Mouse (Mus musculus) ovary, postnatal 14 days (tissue): ENCODE results near the gene Ptn.

Experiments
- DNase-seq: peaks from one replicate; pipeline ENCODE4 v3.0.0; 2022; ENCODE audit warnings: low spot score

Ptn gene

DNA sequence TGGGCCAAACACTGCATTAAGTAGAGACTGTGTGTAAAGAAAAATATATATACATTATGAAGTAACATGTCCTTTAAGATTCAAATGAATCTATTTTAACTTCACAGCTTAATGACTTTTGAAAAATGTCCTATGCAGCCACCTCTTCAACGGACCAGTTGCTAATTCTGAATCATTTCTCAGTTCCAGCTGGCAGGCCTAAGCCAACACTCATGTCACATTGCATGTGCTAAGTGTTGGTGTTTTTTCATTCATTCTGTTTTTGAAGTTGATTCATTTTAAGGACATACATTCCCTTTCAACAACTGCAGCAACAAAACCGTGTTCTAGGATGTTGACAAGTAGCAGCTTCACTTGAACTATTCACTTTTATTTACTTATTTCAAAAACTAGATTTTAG is 6.0 kb upstream of the Ptn start:
- no peak for DNase-seq

DNA sequence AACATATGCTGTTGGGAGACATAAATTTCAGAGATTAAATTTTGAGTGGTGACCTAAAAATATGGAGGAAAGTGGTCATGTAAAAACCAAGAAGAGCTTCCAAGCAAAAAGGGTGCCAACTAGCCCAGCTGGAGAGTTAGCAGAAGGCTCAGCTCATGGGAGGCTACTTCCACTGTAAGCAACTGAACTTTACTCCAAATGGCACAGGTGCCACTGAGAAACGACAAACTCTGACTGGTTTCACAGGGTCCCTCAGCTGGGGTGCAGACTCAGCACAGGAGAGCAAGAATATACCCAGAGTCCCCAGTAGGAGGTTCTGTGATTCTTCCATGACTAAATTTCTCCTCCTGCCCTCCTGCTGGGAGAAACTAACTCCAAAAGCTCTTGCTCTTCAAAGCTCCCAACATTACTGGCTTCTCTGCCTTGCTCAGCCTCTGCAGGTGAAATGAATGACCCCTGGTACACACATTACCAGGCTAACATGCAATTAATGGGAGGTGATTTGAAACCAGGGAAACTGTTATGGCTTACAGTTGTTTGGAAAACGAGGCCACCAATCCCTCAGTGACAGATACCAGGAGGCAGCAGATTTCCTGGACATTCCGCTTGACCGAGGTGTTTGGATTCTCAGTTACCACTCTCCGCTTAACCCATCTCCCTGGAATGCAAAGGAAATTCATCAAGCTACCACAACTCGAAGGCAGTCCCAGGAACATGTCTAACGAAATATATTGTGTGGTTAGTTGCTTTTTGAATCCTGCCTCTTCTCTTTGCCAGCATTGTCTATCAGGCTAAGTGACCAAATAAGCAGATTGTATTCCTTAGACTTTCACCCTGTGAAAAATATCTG is 2.9 kb upstream of the Ptn start:
- DNase-seq, result no peak

DNA sequence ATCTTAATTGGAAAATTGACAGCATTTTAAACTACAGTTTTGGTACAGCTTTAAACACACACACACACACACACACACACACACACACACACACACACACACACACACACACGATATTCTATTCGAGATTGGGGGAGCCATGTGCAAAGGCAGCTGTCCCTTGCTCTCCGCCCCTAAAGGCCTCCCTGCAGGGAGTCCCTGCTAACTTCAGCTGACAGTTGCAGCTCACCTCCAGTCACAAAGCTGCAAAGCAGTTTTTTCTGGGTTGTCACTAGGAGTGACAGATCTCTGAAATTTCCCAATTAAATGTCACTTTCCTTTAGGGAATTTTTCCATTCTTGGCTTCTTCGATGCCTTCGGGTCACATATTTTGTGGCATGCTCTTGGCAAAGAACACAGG is 428 bp upstream of the Ptn start:
- DNase-seq, result no peak

DNA sequence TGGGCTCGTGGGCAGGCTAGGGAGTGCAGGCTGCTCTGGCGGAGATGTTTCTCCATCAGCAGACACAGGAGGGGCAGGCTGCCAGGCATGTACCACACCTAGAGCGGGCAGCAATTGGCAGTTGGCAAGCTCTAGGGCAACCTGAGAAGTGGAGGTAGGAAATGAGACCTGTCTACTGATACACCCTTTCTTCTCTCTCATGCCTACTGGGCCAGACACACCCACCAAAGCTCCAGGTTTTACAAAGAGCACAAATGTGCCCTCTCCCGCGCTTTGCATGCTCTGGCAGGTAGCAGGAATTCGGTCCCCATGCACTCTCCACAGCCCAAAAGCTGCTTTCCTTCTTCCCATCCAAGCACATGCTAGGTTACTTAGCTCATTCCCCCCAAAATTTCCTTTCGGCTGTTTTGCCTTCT is 701 bp downstream of the Ptn start:
- peak; percentile 27 for DNase-seq

DNA sequence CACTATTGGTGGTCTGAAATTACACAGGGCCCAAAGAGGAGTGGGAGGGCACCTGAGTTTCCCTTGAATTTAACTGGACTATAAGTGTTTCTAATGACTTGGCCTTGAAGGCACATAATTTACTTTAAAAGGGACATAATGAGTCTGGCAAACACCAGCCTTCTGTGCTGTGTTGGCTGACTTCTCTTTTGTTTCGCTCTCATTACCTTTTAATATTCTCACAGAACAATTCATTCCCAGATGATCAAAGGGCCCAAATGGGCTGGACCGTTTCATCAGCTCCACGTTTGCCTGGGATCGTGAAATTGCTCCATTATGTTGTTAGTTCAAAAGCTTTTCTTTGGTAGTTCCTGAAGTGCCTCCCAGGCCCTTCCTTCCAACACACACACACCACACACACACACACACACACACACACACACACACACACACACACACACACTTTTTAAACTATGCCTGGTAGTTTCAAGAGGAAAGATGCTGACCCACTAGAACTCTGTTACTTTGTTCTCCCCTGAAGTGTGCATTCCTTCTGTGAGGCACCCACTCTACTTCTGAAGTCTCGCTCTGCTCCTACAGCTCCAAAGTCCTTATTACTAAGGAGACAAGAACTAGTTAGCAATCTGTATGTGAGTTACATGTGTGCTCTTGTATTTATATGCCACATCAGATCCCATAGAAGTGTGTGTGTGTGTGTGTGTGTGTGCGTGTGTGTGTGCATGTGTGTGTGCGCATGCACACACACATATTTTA is 1.5 kb downstream of the Ptn start:
- no peak for DNase-seq

DNA sequence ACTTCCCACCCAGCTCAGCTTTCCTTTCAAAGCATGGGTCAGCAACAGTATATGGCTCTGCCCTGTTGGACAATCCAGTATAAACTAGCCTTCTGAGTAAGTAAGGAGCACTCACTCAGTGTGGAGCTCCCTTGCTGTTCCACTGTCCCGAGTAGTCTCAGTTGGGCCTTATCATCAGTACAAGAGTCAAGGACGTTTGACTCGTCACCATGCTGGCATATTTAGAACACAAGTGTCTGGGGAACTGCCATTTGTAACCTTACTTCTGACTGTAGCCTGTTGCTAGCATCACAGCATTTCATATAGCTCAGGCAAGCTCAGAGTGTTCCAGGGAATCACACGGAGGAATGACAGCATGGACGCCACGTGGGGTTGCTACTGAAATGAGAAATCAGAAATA is 3.1 kb downstream of the Ptn start:
- DNase-seq, result no peak

DNA sequence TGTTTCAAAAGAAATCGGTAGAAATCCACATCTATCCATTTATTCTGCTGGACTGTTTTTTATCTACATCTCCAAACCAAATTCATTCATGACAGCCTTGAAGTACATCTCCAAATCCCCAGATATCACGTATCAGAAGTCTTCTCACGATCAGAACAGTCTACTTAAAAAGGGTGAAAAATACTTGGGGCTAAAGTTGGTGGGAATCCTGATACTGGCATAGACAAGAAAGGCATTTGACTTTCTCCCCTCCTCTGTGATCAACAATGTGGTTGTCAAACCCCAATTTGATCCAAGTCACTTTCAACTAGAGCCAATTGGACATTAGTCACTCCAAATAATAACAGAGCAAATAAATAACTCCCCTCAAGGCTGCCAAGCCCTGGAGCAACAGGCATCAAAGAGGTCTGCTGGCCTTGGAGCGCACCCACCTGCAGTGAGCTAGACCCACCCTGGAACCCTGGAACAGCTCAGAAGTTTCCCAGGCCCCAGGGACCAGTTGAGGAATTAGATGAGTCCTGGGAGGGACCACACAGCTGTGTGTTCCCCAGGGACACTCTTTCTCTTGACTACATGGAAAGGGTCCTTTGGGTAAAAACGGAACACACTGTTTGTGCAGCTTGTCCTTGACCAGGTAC is 9.6 kb downstream of the Ptn start:
- DNase-seq, result no peak

DNA sequence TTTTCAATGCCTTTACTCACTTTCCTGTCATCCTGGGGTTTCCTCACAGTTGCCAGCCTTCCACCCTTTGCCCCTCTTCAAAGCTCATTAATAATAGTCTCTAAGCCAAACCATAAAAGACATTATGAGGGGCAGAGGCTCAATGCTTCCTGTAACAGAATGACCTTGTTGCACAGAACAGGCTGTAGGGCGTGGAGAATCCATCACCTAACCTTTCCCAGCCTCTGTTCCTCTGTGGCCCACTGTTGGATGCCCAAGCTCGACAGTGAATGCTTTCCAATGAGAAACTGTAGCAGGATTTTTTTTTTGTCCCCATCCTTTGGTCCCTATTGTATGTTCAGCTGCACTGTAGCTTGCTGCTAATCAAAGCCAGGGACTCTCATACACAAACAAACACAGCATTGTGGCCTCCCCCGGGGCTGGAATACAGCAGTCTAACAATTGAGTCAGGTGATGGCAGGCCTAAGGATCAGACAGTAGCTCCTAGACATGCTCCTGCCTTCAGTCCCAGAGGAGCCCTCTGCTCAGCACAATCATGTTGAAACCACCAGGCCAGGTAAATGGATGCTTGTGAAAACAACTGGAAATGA is 12.9 kb downstream of the Ptn start:
- DNase-seq, result no peak

DNA sequence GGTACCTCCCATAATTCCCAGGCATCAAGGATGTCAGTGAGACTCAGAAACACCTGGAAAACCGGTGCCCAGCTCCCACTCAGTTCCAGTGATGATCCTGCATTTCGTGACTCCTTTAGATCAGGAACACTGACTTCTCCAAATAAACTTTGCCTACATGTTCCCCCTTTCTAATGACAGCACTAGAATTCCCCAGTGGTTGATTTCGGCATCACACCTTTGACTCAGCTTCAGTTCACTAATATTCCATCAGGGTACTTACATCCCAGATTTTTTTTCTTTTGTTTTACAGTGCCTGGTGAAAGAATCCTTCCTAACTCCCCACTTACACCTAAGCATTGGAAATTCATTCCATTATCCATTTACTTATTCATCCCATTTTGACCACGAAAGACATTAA is 15.5 kb downstream of the Ptn start:
- DNase-seq, result no peak

DNA sequence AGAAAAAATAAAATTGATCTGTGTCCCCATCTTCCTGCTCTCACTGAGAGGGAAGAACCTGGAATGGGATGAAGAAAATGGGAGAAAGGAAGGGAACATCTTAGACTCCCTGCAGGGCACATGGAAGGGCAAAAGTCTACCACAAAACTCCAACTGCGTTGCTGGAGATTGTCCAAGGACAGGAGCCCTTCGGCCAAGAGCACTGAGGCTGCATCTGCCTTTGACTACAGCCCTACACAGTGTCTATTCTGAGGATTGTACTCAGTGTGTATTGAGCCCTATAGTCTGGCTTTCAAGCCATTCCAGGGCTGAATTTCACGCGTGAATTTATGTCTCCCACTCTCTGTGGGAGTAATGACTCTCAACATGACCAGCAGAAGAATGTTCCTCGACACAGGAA is 16.2 kb downstream of the Ptn start:
- DNase-seq, result no peak

DNA sequence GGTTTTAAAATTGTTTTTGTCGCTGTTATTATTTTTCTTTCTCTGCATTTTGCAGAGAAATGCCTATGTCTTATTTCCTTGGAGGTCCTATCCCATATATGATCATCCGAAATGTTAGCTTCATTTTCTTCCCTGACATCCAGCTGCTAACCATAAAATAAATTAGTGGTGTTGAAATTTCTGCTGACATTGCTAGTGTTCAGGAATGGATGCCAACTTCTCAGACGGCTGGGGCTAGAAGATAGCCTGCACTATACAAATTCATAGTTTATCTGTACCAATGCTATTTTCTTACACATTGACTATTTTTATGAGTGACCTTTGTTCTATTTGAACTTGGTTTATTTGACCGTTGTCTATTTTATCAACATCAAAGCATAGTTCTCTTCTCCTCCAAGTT is 20.8 kb downstream of the Ptn start:
- no peak for DNase-seq

DNA sequence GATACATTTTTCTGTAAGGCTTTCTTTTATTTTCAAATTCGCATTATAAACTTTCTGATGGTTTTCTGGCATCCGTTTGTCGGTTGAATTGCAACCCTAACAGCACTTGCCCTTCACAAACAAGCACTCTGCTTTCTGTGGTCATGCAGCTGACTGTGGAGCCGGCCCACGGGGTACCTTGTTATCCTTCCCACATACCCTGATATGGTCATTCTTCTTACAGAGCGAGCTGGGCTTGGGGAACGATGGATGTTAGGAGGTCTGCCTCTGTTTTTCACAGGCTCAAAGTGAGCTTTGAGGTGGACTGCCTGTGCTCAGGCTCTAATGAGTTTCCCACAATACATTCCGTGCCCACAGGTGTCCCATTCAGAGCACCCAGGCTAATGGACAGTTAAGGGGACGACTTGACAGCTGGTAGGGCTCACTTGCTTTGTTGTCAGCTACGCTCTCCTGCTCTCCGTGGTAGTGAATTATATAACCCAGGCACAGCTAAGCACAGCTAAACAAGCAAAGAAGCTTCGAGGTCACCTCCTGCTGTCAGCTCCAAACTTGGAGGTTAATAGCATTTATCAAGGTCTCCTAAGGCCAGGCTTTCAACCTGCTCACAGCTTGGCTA is 21.3 kb downstream of the Ptn start:
- no peak for DNase-seq

DNA sequence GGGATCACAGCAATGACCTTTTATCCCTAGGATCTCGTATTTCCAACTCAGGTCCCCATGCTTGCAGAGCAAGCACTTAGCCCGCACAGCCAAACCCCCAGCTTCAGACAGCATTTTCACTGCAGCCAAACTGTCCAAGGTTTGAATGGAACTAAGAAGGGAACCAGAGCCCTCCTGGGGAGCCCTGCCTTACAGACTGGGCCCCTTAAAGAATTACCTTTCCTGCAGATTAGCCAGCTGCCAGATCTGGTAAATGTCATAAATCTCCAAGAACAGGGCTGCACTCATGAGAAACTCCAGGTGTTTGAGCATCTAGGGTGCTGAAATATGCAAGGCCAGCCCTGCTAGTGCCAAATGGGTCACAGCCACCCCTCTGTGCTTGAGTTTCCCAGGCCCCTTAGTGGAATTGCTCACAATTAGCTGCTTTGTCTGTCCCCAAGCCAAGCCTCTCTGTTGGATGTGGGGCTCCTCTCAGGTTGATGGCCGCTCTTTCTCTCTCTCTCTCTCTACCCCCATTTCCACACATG is 25.3 kb downstream of the Ptn start:
- DNase-seq, result no peak

DNA sequence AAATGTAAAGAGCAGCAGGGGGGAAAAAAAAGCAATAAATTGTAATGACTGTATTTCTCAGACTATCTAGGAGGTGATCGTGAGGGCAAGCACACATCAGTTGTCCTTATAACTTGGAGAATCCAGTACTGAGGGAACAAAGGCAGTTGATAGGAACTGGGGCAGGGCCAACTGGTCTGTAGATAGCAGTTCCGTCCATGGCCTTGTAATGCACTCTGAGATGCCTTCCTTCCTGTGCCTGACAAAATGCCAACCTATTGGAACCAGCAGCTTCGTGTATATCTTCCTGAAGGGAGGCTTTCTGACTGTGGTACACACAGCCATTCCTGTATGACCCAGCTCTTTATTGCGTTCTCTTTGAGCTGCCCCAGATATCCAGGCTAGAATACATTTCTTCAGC is 27.5 kb downstream of the Ptn start:
- no peak for DNase-seq

DNA sequence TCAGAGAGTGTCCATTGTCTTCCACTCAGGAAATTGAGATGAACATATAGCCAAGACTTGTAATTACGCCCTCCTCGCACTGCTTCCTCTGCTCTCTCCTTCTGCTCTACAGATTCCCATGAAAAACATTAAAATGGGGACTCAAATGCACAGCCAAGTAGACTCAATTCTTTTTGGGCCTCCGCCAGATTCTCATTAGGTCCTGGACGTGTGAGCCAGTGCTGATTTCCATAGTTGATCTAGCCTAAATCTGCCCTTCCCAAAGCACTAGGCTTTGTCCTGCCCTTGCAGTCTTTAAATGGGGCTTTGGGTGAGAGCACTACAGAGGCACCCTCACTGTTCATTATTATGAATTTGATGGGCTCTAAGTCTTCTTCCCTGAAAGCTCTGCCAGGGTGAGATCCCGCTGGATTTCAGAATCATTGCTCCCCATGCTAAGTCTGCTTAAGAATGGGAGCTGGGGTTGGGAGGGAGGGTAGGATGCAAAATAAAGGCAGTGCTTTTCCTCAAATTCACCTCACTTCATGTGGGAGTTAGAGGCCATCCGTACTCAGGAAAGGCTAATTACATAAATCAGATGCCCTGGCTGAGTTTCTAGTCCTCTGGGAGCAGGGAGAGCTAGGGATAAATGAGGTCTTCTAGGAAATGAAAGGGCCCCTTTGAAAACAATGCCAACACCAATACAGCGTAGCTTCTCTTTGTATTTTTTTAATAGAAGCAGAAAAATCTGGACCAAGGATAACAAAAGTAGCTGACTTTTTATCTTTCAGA is 32.3 kb downstream of the Ptn start:
- no peak for DNase-seq

DNA sequence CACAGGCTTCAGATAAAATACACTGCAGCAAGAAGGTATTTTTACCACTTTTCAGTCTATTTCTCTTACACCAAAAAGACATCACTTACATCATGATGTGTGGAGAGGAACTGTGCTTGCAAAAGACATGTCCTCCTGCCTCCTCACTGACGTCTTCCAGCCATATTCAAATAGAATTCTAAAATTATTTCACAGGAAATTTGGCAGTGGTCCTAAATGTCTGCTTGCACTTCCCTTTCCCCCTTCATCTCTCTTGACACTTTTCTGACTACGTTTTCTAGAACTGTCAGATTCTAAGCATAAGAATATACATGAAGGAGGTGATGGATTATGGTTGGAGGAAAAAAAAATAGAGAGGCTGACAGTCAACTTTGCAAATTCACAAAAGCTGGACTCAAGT is 33.0 kb downstream of the Ptn start:
- no peak for DNase-seq

DNA sequence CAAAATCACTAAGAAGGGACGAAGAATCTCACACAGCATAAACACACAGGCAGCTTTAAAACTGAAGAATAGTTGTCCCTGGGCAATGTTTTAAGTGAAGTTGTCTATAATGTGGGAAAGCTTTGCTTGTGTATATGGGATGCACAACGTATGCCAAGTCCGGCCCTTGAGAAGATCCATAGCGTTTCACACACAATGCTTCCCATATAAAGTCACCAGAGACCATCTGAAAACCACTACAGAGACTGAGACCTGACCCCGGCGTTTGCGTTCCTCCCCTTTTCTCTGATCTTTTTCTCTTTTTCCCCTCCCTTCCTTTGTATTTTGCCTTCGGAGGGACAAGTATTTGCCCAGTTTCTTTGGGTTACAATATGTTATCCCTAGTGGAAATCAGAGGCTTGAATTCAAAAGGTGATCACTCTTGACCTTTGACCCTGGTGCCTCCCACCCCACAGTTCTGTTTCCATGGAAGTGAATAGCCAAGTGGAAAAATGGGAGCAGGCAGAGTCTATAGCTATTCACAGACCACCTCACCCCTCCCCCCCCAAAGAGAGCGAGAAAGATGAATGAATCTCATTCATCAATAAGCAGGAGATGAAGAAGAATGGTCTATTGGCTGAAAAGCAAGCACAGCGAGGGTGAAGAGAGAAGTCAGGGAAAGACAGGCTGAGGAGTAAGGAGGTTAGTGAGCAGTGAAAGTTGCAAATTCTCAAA is 34.2 kb downstream of the Ptn start:
- DNase-seq, result no peak

DNA sequence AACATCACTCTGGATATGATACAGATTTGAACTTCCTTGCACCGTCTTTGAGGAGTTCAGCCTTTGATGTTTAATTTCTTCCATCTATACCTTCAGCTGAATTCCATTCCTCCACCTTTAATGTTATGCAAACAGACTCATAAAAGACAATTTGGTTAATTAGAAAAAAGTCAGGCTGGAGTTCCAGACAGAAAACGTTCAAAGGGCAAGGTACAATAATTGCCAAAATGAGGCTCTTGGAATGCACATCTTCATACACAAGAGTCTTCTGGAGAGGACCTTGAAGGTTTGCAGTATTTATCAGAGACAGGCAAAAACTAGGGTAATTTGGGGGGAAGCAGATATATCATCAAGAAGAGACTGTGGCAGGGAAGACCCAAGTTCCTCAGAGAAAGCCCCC is 37.5 kb downstream of the Ptn start:
- DNase-seq, result no peak

DNA sequence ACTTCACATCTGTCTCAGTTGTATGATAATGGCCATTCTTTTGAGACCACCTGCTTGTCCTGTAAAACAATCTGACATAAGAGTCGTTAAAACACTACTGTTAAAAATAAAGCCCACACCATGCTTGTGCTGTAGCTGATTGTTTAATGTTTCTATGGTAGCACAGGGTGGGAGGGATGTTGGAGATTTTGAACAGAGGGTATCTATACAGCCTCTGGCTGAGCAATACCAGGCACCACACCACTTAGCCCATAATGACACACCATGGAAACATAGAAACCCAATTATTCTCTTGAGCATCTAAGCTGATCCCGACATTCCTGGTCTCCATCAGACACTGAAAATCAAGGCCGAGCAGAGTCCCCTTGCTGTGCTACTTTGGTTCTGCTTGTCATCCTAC is 41.0 kb downstream of the Ptn start:
- no peak for DNase-seq

DNA sequence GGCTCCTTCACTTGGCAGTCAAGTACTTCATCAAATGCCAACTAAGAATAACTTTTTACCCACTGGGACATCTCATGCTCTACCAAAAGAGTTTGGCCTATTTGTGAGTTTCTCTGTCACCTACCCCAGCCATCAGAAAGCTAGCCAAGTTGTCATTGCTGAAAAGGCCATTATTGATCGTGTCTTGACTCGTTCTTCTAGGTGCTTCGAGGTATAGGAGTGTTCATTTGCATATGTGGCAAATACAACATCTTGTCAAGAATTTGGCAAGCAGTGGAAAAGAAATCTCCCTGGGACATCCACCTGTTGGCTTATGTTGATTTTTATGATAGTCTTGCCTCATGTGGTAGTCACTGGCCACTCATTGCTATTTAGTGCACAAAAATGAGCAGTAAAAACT is 43.1 kb downstream of the Ptn start:
- no peak for DNase-seq
